Mouse (Mus musculus) midbrain, embryonic 16.5 days (tissue): Measurements from ENCODE around the gene Prelp. TPM values are rescaled to one million over a fixed set of nuclear protein-coding genes. Genes with fewer than 3 reads are reported as not detected.

Experiments used
- ATAC-seq: fragments of 200-750 bp; cut with Nextera tagmentation; 2 replicates; pipeline ENCODE4 v1.8.0; 2017; ENCODE audit warnings: moderate TSS enrichment
- H3K27ac ChIP-seq: fragments of 300-500 bp; sonication (generic); 2 replicates; pipeline ENCODE4 v1.5.1; 2014; ENCODE audit warnings: mild to moderate bottlenecking, low read length, mixed read lengths
- H3K27me3 ChIP-seq: fragments of 300-500 bp; sonication (generic); 2 replicates; pipeline ENCODE4 v1.6.1; 2014; ENCODE audit warnings: low read depth, low read length, mixed read lengths; ENCODE audit not compliant: control insufficient read depth, insufficient read depth
- H3K36me3 ChIP-seq: fragments of 300-500 bp; sonication (generic); 2 replicates; pipeline ENCODE4 v1.6.1; 2014; ENCODE audit warnings: mild to moderate bottlenecking, low read length, moderate library complexity, mixed read lengths; ENCODE audit not compliant: control insufficient read depth, insufficient read depth
- H3K4me1 ChIP-seq: fragments of 300-500 bp; sonication (generic); 2 replicates; pipeline ENCODE4 v1.6.1; 2014; ENCODE audit warnings: mild to moderate bottlenecking, low read length, mixed read lengths; ENCODE audit not compliant: control insufficient read depth, insufficient read depth
- H3K4me2 ChIP-seq: fragments of 300-500 bp; sonication (generic); 2 replicates; pipeline ENCODE4 v1.6.1; 2014; ENCODE audit warnings: mild to moderate bottlenecking, low read length, mixed read lengths
- H3K4me3 ChIP-seq: fragments of 300-500 bp; sonication (generic); 2 replicates; pipeline ENCODE4 v1.5.1; 2014; ENCODE audit warnings: low read depth, mild to moderate bottlenecking, low read length, moderate library complexity, mixed read lengths
- H3K9ac ChIP-seq: fragments of 300-500 bp; sonication (generic); 2 replicates; pipeline ENCODE4 v1.6.1; 2014; ENCODE audit warnings: low read depth, low read length, mixed read lengths
- H3K9me3 ChIP-seq: fragments of 300-500 bp; sonication (generic); replicated peaks from 2 replicates; pipeline ENCODE4 v1.6.1; 2014; ENCODE audit warnings: mild to moderate bottlenecking, low read length, mixed read lengths; ENCODE audit not compliant: control insufficient read depth, poor library complexity, severe bottlenecking
- whole genome bisulfite sequencing: fragments of 180-500 bp; shearing (Covaris S2); extraction: QIAGEN DNeasy Blood & Tissue Kit; methylation state at CpG from one replicate; pipeline ENCODE4 v1.1.7; 2014; 5-methylcytosine and 5-hydroxymethylcytosine counted together
- polyA plus RNA-seq: library from polyadenylated mRNA; unstranded; fragments of >200 nt; fragmentation: Nextera tagmentation; extraction: Ambion mirVana; gene quantifications from 2 replicates; pipeline ENCODE4 v1.2.1, GENCODE M21; 2015

Gene Prelp
- polyA plus RNA-seq, 1 experiment from 2014 or later = 9.1 TPM

DNA sequence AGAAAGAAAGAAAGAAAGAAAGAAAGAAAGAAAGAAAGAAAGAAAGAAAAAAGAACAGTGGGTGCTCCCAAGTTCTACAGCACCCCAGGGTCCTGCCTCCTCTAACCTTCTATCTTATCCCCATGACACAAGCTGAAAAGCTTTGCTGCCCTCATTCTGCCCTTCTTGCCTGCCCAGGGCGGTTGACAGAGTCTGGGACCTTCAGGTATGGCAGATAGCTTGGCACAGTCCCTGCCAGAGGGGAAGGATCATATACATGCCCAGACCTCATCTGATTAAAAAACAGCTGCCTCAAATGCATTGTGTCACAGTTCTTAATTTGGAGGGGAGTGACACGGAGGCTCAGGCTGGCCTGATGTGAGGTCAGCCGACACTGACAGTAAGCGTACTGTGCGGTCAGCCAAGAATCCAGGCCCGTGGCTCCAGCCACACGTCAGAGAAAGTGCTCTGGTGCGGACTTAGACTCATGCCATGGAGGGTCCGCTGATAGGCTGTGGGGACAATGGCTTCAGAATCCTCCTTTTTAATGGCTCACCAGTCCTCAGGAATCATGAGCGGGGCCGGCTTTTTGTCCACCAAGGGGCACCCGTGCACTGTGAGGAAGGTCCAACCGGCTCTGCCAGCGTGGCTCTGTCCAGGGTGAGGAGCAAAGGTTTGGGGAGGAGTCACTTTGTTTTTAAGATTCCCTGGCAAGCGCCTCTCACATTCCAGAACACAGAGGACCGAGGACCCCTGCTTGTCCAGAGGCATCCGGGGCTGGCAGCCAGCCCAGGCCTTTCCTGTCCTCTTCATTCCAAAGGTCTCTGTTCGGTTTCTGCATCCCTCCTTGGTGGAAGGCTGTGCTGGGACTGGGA is 40.3 kb upstream of the Prelp start:
- H3K4me3 ChIP-seq = no peak overlapping the region
- no peak overlapping the region for H3K27ac ChIP-seq
- H3K9ac ChIP-seq = no peak overlapping the region
- H3K27me3 ChIP-seq = no peaks in the 10 kb centered on the region
- 0 out of 2 replicates have a peak overlapping the region, but pooled peaks have one; percentile 7 for H3K4me2 ChIP-seq
- no peaks in the 10 kb centered on the region for H3K9me3 ChIP-seq
- 14% methylated on average over 18 of the region's 18 CpGs for WGBS
- peak; percentile 58 for ATAC-seq
- H3K36me3 ChIP-seq = no peaks in the 10 kb centered on the region
- no peaks in the 10 kb centered on the region; the same call in 1 of the 2 replicates for H3K4me1 ChIP-seq

DNA sequence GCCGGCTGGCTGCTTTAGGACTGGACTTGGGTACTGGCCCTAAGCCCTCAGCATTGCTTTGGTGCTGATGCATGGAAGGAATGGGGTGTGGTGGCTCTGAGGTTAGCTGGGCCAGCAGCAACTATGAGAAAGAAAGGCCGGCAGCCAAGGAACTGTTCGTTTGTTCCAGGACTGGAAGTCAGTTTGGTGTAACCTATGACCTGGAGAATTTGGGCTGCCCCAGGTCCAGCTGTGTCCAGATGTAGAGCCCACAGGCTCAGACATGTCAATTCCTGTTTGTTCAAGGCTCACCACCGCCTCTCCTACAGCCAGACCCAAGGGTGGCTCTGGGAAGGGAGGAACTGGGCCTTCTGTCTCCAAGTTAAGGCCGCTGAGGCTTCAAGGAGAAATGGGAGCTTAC is 38.3 kb upstream of the Prelp start:
- Histone ChIP-seq H3K27ac (no peak overlapping the region), H3K9me3 (no peaks in the 10 kb centered on the region), H3K4me3 (no peak overlapping the region), H3K4me2 (no peak overlapping the region), H3K4me1 (no peaks in the 10 kb centered on the region; the same call in 1 of the 2 replicates), H3K27me3 (no peaks in the 10 kb centered on the region), H3K9ac (no peak overlapping the region), H3K36me3 (no peaks in the 10 kb centered on the region)
- no peak for ATAC-seq
- WGBS = 85% methylated on average over 5 of the region's 5 CpGs

DNA sequence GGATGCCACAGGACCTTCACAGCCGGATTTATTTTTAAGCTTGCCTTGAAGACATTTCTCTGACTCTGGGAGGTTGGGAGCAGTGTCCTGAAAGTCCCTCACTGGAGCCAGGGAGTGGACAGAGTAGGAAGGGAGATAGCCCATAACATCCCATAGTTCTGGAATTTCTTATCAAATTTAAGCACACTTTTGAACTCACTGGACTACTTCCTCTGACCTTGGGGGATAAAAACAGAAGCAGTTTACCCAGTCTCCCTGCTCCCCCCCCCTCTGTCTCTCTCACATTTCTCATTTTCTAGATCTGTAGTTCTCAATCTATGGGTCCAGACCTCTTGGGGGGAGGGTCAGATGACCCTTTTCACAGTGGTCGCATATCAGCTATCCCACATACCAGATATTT is 32.8 kb upstream of the Prelp start:
- 65% methylated on average over 2 of the region's 2 CpGs for WGBS
- H3K9me3 ChIP-seq = no peaks in the 10 kb centered on the region
- H3K27ac ChIP-seq = no peak overlapping the region
- H3K4me3 ChIP-seq = no peak overlapping the region
- no peaks in the 10 kb centered on the region for H3K27me3 ChIP-seq
- H3K4me2 ChIP-seq = no peak overlapping the region
- no peak for ATAC-seq
- no peak overlapping the region for H3K9ac ChIP-seq
- H3K36me3 ChIP-seq = no peaks in the 10 kb centered on the region
- 0 out of 2 replicates have a peak, but pooled peaks cover 4% of the 10 kb centered on the region for H3K4me1 ChIP-seq

DNA sequence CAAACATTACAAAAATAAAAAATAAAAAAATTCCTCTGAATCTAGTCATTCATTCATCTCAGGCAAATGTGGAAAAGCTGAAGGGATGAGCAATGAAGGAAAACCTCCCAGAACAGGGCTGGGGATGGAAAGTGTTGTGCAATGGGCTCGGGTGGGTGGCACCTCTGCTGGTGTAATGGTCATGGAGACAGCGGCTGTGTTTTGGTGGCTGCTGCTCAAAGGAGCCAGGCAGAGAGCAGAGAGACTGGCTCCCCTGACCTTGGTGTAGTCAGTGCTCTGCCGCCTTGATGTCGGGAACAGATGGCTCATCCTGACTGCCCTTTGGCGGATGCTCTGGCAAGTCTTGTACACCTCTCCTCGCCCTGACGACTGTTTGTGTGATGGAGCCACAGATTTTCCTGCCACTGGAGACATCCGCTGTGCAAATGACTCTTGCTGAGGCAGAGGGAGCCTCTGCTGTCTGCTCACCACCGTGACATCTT is 32.1 kb upstream of the Prelp start:
- H3K27ac ChIP-seq = no peak overlapping the region
- 0 out of 2 replicates have a peak, but pooled peaks cover 4% of the 10 kb centered on the region for H3K4me1 ChIP-seq
- H3K9ac ChIP-seq = peak overlapping the region; percentile 31; the same call in 1 of the 2 replicates
- H3K4me3 ChIP-seq = no peak overlapping the region
- H3K36me3 ChIP-seq = no peaks in the 10 kb centered on the region
- no peak for ATAC-seq
- H3K9me3 ChIP-seq = no peaks in the 10 kb centered on the region
- no peaks in the 10 kb centered on the region for H3K27me3 ChIP-seq
- WGBS = 56% methylated on average over 9 of the region's 9 CpGs
- no peak overlapping the region for H3K4me2 ChIP-seq

DNA sequence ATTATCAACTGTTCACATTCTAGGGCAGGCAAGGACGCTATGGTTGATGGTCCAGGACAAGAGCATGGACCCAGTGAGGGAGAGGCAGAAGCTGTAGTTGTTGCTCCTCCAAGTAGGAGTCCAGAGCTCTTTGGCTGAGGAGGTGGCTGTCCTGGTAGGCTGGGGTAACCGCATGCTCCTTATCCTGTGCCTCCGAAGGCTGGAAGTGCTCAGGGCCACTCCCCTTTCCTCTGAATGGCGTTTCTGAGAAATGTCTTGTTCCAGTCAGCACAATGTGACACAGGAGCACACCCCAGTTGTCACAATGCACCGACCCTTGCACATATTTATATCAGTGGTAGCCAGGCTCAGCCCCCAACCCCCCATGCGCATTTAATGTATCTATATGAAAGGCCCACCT is 30.4 kb upstream of the Prelp start:
- Histone ChIP-seq H3K36me3 (no peaks in the 10 kb centered on the region), H3K9ac (no peak overlapping the region), H3K4me3 (no peak overlapping the region), H3K4me1 (0 out of 2 replicates have a peak, but pooled peaks cover 4% of the 10 kb centered on the region), H3K27me3 (no peaks in the 10 kb centered on the region), H3K4me2 (no peak overlapping the region), H3K9me3 (no peaks in the 10 kb centered on the region), H3K27ac (no peak overlapping the region)
- ATAC-seq = no peak
- WGBS = 62% methylated on average over 6 of the region's 6 CpGs

DNA sequence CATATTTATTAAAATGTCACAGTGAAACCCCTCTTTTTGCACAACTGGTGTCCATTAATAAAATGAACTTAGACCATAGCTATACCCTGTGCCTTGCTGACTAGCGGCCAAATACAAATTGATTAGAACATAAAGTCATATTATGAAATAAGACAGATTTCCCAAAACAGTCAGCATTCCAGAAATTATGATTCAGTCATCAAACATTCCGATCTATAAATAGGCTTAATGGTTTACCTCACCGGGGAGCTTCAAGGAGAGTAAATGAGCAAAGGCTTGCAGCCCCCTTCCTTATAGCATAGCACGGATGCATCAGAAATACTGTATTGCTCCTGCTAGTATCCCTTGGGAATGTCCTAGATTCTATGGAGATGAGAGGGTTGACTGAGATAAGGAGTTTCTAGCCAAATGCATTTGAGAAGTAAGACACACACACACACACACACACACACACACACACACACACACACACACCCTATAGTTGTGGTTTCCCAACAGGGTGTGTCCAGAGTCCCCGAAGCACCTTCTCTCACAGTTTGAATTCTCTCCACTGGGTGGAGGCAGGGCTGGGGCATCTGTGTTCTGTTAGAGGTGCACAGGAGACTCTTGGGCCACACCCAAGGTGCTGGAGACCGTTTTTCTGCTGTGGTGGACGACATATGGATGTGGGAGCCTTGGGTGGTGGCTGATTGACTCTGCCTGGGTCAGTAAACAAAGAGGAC is 29.0 kb upstream of the Prelp start:
- Histone ChIP-seq H3K9me3 (no peaks in the 10 kb centered on the region), H3K4me2 (no peak overlapping the region), H3K36me3 (no peaks in the 10 kb centered on the region), H3K27ac (no peak overlapping the region), H3K4me1 (0 out of 2 replicates have a peak, but pooled peaks cover 4% of the 10 kb centered on the region), H3K27me3 (no peaks in the 10 kb centered on the region), H3K9ac (no peak overlapping the region), H3K4me3 (no peak overlapping the region)
- 83% methylated on average over 7 of the region's 7 CpGs for WGBS
- ATAC-seq = no peak

DNA sequence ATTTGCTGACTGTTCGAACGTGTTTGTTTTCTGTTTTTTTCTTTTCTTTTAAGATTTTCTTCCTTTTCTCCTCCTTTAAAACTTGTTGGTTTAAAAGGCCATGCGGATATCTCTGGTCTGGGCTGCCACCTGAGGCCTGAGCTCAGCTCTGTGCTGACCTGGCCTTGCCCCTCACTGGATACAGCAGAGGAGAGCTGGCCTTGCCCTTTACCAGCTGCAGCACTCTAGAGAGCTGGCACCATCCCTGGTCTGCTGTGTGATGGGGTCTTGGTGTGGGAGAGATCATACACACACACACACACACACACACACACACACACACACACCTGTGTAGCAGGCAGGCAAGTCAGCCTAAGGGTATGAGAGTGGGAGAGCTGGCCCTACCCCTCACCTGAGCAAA is 23.9 kb upstream of the Prelp start:
- Histone ChIP-seq H3K27me3 (no peaks in the 10 kb centered on the region), H3K9me3 (no peaks in the 10 kb centered on the region), H3K4me1 (no peaks in the 10 kb centered on the region), H3K27ac (no peak overlapping the region), H3K4me2 (no peak overlapping the region), H3K4me3 (no peak overlapping the region), H3K36me3 (no peaks in the 10 kb centered on the region), H3K9ac (no peak overlapping the region)
- 93% methylated on average over 3 of the region's 3 CpGs for WGBS
- no peak for ATAC-seq

DNA sequence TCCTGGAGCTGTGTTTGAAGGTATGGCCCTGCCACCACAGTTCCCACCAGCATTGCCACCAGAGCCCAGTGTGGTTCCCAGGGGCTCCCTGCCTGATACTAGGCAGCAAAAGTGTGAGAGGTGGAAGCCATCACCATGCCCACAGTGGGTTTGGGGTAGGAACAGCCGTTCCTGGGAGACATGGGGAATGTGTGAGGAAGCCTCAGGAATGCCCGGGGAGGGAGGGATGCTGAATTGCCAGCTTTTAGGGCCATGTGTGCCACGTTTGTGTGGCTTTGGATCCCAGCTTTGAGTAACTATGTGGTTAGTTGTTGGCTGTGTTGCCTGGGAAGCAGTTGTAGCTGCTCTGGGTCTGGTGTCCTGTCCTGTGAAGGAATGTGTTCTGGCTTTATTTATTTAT is 20.7 kb upstream of the Prelp start:
- Histone ChIP-seq H3K9ac (no peak overlapping the region), H3K27me3 (no peaks in the 10 kb centered on the region), H3K4me3 (no peak overlapping the region), H3K9me3 (no peaks in the 10 kb centered on the region), H3K36me3 (no peaks in the 10 kb centered on the region), H3K4me2 (no peak overlapping the region), H3K27ac (no peak overlapping the region), H3K4me1 (no peaks in the 10 kb centered on the region)
- ATAC-seq = no peak
- 86% methylated on average over 3 of the region's 3 CpGs for WGBS
